In genomic region chr3:38537770-38538169, GRCm38 (mm10) we compare ENCODE assay signal across 28 mouse cellular contexts.
"Had no signal": no experiment of that assay in that cellular context is flagged by ENCODE, and none has a peak within 500 bp of the region (broad histone marks: within the 10 kb centered on the region; RNA-seq: fewer than 3 reads in every experiment).

No protein-coding gene starts in this region.

- ATAC-seq: hindbrain, embryonic 16.5 days; inflammation-experienced regulatory T-cells, adult 6 months; intestine, embryonic 15.5 days; intestine, postnatal 0 days had no signal

- H3K4me3 ChIP-seq: gastrocnemius, adult 2 months; heart, adult 2 months; heart, embryonic 13.5 days; heart, embryonic 15.5 days; hindbrain, embryonic 10.5 days; hindbrain, embryonic 12.5 days; intestine, embryonic 15.5 days; layer of hippocampus, adult 2 months; left cerebral cortex, adult 2 months; limb, embryonic 10.5 days; limb, embryonic 12.5 days; liver, embryonic 13.5 days had no signal

- H3K4me2 ChIP-seq: heart, embryonic 11.5 days; heart, embryonic 13.5 days; heart, embryonic 15.5 days; hindbrain, embryonic 12.5 days; hindbrain, embryonic 14.5 days; intestine, embryonic 15.5 days; limb, embryonic 12.5 days; liver, embryonic 11.5 days; liver, embryonic 13.5 days had no signal

- H3K4me1 ChIP-seq: heart, embryonic 13.5 days; heart, embryonic 15.5 days; hindbrain, embryonic 10.5 days; hindbrain, embryonic 12.5 days; limb, embryonic 10.5 days; limb, embryonic 12.5 days; liver, embryonic 13.5 days had no signal

- H3K36me3 ChIP-seq: heart, embryonic 13.5 days; heart, embryonic 15.5 days; hindbrain, embryonic 10.5 days; hindbrain, embryonic 12.5 days; intestine, embryonic 15.5 days; limb, embryonic 10.5 days; limb, embryonic 12.5 days; liver, embryonic 13.5 days had no signal

- H3K9me3 ChIP-seq: heart, embryonic 13.5 days; heart, embryonic 15.5 days; hindbrain, embryonic 10.5 days; hindbrain, embryonic 12.5 days; intestine, embryonic 15.5 days; limb, embryonic 10.5 days; limb, embryonic 12.5 days; liver, embryonic 13.5 days had no signal

- H3K9ac ChIP-seq: heart, embryonic 13.5 days; heart, embryonic 15.5 days; hindbrain, embryonic 12.5 days; hindbrain, embryonic 14.5 days; intestine, embryonic 15.5 days; limb, embryonic 12.5 days; liver, embryonic 13.5 days had no signal

- DNase-seq: gastrocnemius, adult 2 months; gastrocnemius, postnatal 10 days; gastrocnemius, postnatal 25 days; heart, adult 2 months; heart, postnatal 14 days; heart, postnatal 36 days; kidney, adult 18-20 months; kidney, adult 8-10 months; kidney, postnatal 10 days; kidney, postnatal 25 days; kidney, postnatal 4 days; liver; liver, embryonic 13.5 days had no signal

- H3K27ac ChIP-seq: gastrocnemius, adult 2 months; heart, adult 2 months; heart, embryonic 13.5 days; heart, embryonic 15.5 days; hindbrain, embryonic 10.5 days; hindbrain, embryonic 12.5 days; hindbrain, embryonic 14.5 days; intestine, embryonic 15.5 days; layer of hippocampus, adult 2 months; left cerebral cortex, adult 2 months; limb, embryonic 10.5 days; limb, embryonic 12.5 days; liver, embryonic 13.5 days had no signal

- H3K27me3 ChIP-seq: heart, embryonic 13.5 days; heart, embryonic 15.5 days; hindbrain, embryonic 12.5 days; intestine, embryonic 15.5 days; limb, embryonic 12.5 days; liver, embryonic 13.5 days had no signal
